Mouse (Mus musculus) forebrain, embryonic 14.5 days (tissue): ENCODE measurements around the gene Irf2bp2. TPM values are rescaled to one million over a fixed set of nuclear protein-coding genes. Genes with fewer than 3 reads are reported as not detected.

Source experiments
- ATAC-seq: fragments of 200-750 bp; cut with Nextera tagmentation; 2 replicates; pipeline ENCODE4 v1.8.0; 2017; ENCODE audit warnings: mild to moderate bottlenecking, moderate library complexity
- DNase-seq: peaks from one replicate; pipeline ENCODE4 v3.0.0-alpha.2; 2015; ENCODE audit warnings: low spot score
- H3K27ac ChIP-seq: fragments of 300-500 bp; sonication (generic); 2 replicates; pipeline ENCODE4 v1.5.1; 2014; ENCODE audit warnings: low read depth, mild to moderate bottlenecking, control low read depth, low read length, moderate library complexity
- H3K27me3 ChIP-seq: fragments of 300-500 bp; sonication (generic); replicated peaks from 2 replicates; pipeline ENCODE4 v1.6.1; 2014; ENCODE audit warnings: low read length, control low read depth, mixed read lengths; ENCODE audit not compliant: control insufficient read depth, insufficient read depth
- H3K36me3 ChIP-seq: fragments of 300-500 bp; sonication (generic); 2 replicates; pipeline ENCODE4 v1.6.1; 2014; ENCODE audit warnings: low read length, control low read depth; ENCODE audit not compliant: control insufficient read depth, insufficient read depth
- H3K4me1 ChIP-seq: fragments of 300-500 bp; sonication (generic); 2 replicates; pipeline ENCODE4 v1.6.1; 2014; ENCODE audit warnings: antibody characterized with exemption, low read length, control low read depth; ENCODE audit not compliant: control insufficient read depth, insufficient read depth
- H3K4me2 ChIP-seq: fragments of 300-500 bp; sonication (generic); 2 replicates; pipeline ENCODE4 v1.6.1; 2014; ENCODE audit warnings: mild to moderate bottlenecking, control low read depth, low read length
- H3K4me3 ChIP-seq: fragments of 300-500 bp; sonication (generic); 2 replicates; pipeline ENCODE4 v1.5.1; 2014; ENCODE audit warnings: low read depth, low read length, control low read depth
- H3K9ac ChIP-seq: fragments of 300-500 bp; sonication (generic); 2 replicates; pipeline ENCODE4 v1.6.1; 2014; ENCODE audit warnings: mild to moderate bottlenecking, low read length, control low read depth, moderate library complexity
- H3K9me3 ChIP-seq: fragments of 300-500 bp; sonication (generic); replicated peaks from 2 replicates; pipeline ENCODE4 v1.6.1; 2016; ENCODE audit warnings: low read length, control low read depth, mixed read lengths; ENCODE audit not compliant: control insufficient read depth
- WGBS: fragments of 180-500 bp; shearing (Covaris S2); extraction: QIAGEN DNeasy Blood & Tissue Kit; methylation state at CpG from one replicate; pipeline ENCODE4 v1.1.7; 2014; 5-methylcytosine and 5-hydroxymethylcytosine counted together
- polyA plus RNA-seq: library from polyadenylated mRNA; unstranded; fragments of >200 nt; fragmentation: Nextera tagmentation; extraction: Ambion mirVana; gene quantifications from 2 replicates; pipeline ENCODE4 v1.2.1, GENCODE M21; 2014

The Irf2bp2 gene
- polyA plus RNA-seq, 1 experiment from 2014 or later, result 8.3 TPM

GRCm38 (mm10) chr8:126558400-126558953, 35.3 kb downstream of the Irf2bp2 start:
- Histone ChIP-seq H3K9ac (no peak overlapping the region), H3K4me2 (no peak overlapping the region), H3K27me3 (no peaks in the 10 kb centered on the region), H3K9me3 (no peaks in the 10 kb centered on the region), H3K4me1 (no peaks in the 10 kb centered on the region), H3K27ac (no peak overlapping the region), H3K4me3 (no peak overlapping the region), H3K36me3 (no peaks in the 10 kb centered on the region)
- DNase-seq, result no peak
- WGBS, result 94% methylated on average over 13 of the region's 13 CpGs
- no peak for ATAC-seq

GRCm38 (mm10) chr8:126557403-126557802, 36.4 kb downstream of the Irf2bp2 start:
- no peak overlapping the region for H3K4me3 ChIP-seq
- H3K9me3 ChIP-seq, result no peaks in the 10 kb centered on the region
- H3K9ac ChIP-seq, result no peak overlapping the region
- no peak overlapping the region for H3K4me2 ChIP-seq
- no peaks in the 10 kb centered on the region for H3K36me3 ChIP-seq
- no peak overlapping the region for H3K27ac ChIP-seq
- H3K4me1 ChIP-seq, result no peaks in the 10 kb centered on the region
- 26% methylated on average over 9 of the region's 9 CpGs for WGBS
- no peak for DNase-seq
- no peaks in the 10 kb centered on the region for H3K27me3 ChIP-seq
- no peak for ATAC-seq

GRCm38 (mm10) chr8:126556691-126557090, 37.1 kb downstream of the Irf2bp2 start:
- H3K4me1 ChIP-seq, result no peaks in the 10 kb centered on the region
- no peak overlapping the region for H3K4me2 ChIP-seq
- DNase-seq, result no peak
- no peak overlapping the region for H3K27ac ChIP-seq
- no peak for ATAC-seq
- H3K36me3 ChIP-seq, result no peaks in the 10 kb centered on the region
- 91% methylated on average over 5 of the region's 5 CpGs for WGBS
- H3K27me3 ChIP-seq, result no peaks in the 10 kb centered on the region
- H3K4me3 ChIP-seq, result no peak overlapping the region
- no peak overlapping the region for H3K9ac ChIP-seq
- no peaks in the 10 kb centered on the region for H3K9me3 ChIP-seq

GRCm38 (mm10) chr8:126554741-126555140, 39.0 kb downstream of the Irf2bp2 start:
- H3K4me1 ChIP-seq, result no peaks in the 10 kb centered on the region
- H3K36me3 ChIP-seq, result no peaks in the 10 kb centered on the region
- H3K9me3 ChIP-seq, result no peaks in the 10 kb centered on the region
- no peak overlapping the region for H3K4me2 ChIP-seq
- no peak overlapping the region for H3K4me3 ChIP-seq
- ATAC-seq (no peak), DNase-seq (no peak)
- 91% methylated on average over 4 of the region's 4 CpGs for WGBS
- H3K9ac ChIP-seq, result no peak overlapping the region
- H3K27ac ChIP-seq, result no peak overlapping the region
- no peaks in the 10 kb centered on the region for H3K27me3 ChIP-seq

- no peak overlapping the region for H3K27ac ChIP-seq
- H3K9me3 ChIP-seq, result no peaks in the 10 kb centered on the region
- H3K9ac ChIP-seq, result no peak overlapping the region
- H3K36me3 ChIP-seq, result no peaks in the 10 kb centered on the region
- no peak overlapping the region for H3K4me3 ChIP-seq
- no peak for ATAC-seq
- DNase-seq, result no peak
- H3K4me2 ChIP-seq, result no peak overlapping the region
- no peaks in the 10 kb centered on the region for H3K4me1 ChIP-seq
- H3K27me3 ChIP-seq, result no peaks in the 10 kb centered on the region
- 88% methylated on average over 4 of the region's 4 CpGs for WGBS
Measured at GRCm38 (mm10) chr8:126551871-126552270, 41.9 kb downstream of the Irf2bp2 start.

GRCm38 (mm10) chr8:126550944-126551357, 42.8 kb downstream of the Irf2bp2 start:
- Histone ChIP-seq H3K9me3 (no peaks in the 10 kb centered on the region), H3K4me1 (no peaks in the 10 kb centered on the region), H3K36me3 (no peaks in the 10 kb centered on the region), H3K27ac (no peak overlapping the region), H3K4me2 (no peak overlapping the region), H3K9ac (no peak overlapping the region), H3K27me3 (no peaks in the 10 kb centered on the region), H3K4me3 (no peak overlapping the region)
- DNase-seq, result no peak
- WGBS, result 77% methylated on average over 5 of the region's 5 CpGs
- ATAC-seq, result no peak

GRCm38 (mm10) chr8:126547841-126548240, 45.9 kb downstream of the Irf2bp2 start:
- Histone ChIP-seq H3K4me2 (no peak overlapping the region), H3K4me1 (no peaks in the 10 kb centered on the region), H3K9me3 (no peaks in the 10 kb centered on the region), H3K4me3 (no peak overlapping the region), H3K9ac (no peak overlapping the region), H3K27me3 (no peaks in the 10 kb centered on the region), H3K36me3 (no peaks in the 10 kb centered on the region), H3K27ac (no peak overlapping the region)
- ATAC-seq (no peak), DNase-seq (no peak)
- 58% methylated on average over 3 of the region's 3 CpGs for WGBS

- Histone ChIP-seq H3K4me3 (no peak overlapping the region), H3K9ac (no peak overlapping the region), H3K9me3 (no peaks in the 10 kb centered on the region), H3K4me2 (no peak overlapping the region), H3K36me3 (no peaks in the 10 kb centered on the region), H3K4me1 (no peaks in the 10 kb centered on the region), H3K27me3 (no peaks in the 10 kb centered on the region), H3K27ac (no peak overlapping the region)
- 90% methylated on average over 4 of the region's 4 CpGs for WGBS
- ATAC-seq, result no peak
- DNase-seq, result no peak
Measured at GRCm38 (mm10) chr8:126547361-126547760, 46.4 kb downstream of the Irf2bp2 start.

GRCm38 (mm10) chr8:126546480-126546879, 47.3 kb downstream of the Irf2bp2 start:
- 80% methylated on average over 1 of the region's 1 CpGs for WGBS
- Histone ChIP-seq H3K9ac (no peak overlapping the region), H3K4me1 (no peaks in the 10 kb centered on the region), H3K9me3 (no peaks in the 10 kb centered on the region), H3K36me3 (no peaks in the 10 kb centered on the region), H3K27ac (no peak overlapping the region), H3K4me3 (no peak overlapping the region), H3K4me2 (no peak overlapping the region), H3K27me3 (no peaks in the 10 kb centered on the region)
- ATAC-seq, result no peak
- no peak for DNase-seq
